Mouse (Mus musculus): Measurements from ENCODE around the gene Gpr179.
"Not testable (repeated sequence)": the region's sequence is repeated elsewhere in the genome, so short reads cannot be mapped to it uniquely, and the experiment has no call there.

The Gpr179 gene

DNA sequence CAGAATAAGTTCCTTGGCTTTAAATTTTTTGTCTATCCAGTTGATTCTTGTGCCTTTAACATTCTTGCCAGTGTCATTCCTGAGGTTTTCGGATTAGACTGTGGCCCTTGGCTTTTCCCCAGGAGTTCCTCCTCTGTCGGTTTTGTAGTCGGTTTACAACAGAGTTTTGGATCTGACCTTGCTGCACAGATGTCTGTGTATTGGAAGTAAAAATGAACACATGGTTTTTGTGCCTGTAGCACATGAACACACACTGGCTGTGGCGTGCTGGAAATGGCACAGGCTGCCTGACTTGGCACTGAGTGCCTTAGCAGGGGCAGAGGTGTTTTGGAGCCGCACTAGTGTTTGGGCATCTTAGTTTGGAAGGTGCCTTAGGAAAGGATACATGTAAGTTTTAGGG is 16.6 kb upstream of the Gpr179 start:
- H3K27me3 ChIP-seq (ENCODE audit: control insufficient read depth, insufficient read depth, low read length, poor library complexity, severe bottlenecking): no peaks in the 10 kb centered on the region
- no peaks in the 10 kb centered on the region for H3K36me3 ChIP-seq (ENCODE audit: control insufficient read depth, insufficient read depth, low read length, poor library complexity, severe bottlenecking)
- no peak for DNase-seq (ENCODE audit: low read depth, low spot score)

DNA sequence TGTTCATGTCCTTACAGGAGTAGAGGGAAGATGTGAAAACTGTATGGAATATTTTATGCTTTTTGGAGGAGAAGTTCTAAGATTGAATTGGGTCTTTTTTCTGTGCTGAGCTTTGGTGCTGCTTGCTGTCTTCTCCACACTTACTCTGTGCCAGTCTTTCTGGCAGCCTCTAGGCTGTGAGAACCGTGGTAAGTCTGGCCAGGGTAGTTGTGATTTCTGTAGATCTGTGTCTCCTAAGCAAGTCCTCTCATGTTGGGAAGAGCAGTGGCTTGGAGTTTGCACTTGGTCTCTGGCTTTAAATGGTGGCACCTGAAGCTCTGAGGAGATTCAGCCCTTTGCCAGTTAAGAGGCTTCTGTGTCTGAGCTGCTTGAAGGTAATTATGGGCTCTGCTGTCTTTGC is 13.7 kb upstream of the Gpr179 start:
- H3K27me3 ChIP-seq (ENCODE audit: control insufficient read depth, insufficient read depth, low read length, poor library complexity, severe bottlenecking): no peaks in the 10 kb centered on the region
- no peak for DNase-seq (ENCODE audit: low read depth, low spot score)
- H3K36me3 ChIP-seq (ENCODE audit: control insufficient read depth, insufficient read depth, low read length, poor library complexity, severe bottlenecking): no peaks in the 10 kb centered on the region

DNA sequence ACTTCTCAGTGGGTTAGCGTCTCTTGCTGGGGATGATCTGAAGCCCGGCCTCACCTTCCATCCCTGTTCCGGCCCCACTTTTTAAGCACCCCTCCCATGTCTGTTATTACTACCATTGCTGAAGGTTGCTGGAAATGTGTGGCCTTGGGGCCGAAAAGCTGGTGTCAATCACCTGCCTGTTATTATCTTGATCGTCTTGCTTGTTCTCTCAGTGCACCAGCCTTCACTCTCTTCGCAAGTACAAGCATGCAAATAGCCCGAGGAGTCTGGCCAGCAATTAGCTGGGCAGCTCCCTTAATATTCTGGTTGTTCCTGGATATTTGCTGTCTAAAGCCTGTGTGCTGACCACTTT is 11.7 kb upstream of the Gpr179 start:
- Histone ChIP-seq H3K36me3 (ENCODE audit: control insufficient read depth, insufficient read depth, low read length, poor library complexity, severe bottlenecking) (no peaks in the 10 kb centered on the region), H3K27me3 (ENCODE audit: control insufficient read depth, insufficient read depth, low read length, poor library complexity, severe bottlenecking) (no peaks in the 10 kb centered on the region)
- no peak for DNase-seq (ENCODE audit: low read depth, low spot score)

GRCm38 (mm10) chr11:97362943-97363643 is 11.2 kb upstream of the Gpr179 start:
- DNase-seq (ENCODE audit: low read depth, low spot score): peak; percentile 42
- no peaks in the 10 kb centered on the region for H3K36me3 ChIP-seq (ENCODE audit: control insufficient read depth, insufficient read depth, low read length, poor library complexity, severe bottlenecking)
- no peaks in the 10 kb centered on the region for H3K27me3 ChIP-seq (ENCODE audit: control insufficient read depth, insufficient read depth, low read length, poor library complexity, severe bottlenecking)

DNA sequence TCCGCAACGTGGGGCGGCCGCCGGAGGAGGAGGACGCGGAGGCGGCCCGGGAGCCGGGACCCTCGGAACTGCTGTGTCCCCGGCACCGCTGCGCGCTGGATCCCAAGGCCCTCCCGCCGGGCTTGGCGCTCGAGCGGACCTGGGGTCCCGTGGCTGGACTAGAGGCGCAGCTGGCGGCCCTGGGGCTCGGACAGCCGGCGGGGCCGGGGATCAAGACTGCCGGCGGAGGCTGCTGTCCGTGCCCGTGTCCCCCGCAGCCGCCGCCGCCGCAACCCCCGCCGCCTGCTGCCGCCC is 10.7 kb upstream of the Gpr179 start:
- H3K36me3 ChIP-seq (ENCODE audit: control insufficient read depth, insufficient read depth, low read length, poor library complexity, severe bottlenecking): no peaks in the 10 kb centered on the region
- no peak for DNase-seq (ENCODE audit: low read depth, low spot score)
- H3K27me3 ChIP-seq (ENCODE audit: control insufficient read depth, insufficient read depth, low read length, poor library complexity, severe bottlenecking): no peaks in the 10 kb centered on the region

DNA sequence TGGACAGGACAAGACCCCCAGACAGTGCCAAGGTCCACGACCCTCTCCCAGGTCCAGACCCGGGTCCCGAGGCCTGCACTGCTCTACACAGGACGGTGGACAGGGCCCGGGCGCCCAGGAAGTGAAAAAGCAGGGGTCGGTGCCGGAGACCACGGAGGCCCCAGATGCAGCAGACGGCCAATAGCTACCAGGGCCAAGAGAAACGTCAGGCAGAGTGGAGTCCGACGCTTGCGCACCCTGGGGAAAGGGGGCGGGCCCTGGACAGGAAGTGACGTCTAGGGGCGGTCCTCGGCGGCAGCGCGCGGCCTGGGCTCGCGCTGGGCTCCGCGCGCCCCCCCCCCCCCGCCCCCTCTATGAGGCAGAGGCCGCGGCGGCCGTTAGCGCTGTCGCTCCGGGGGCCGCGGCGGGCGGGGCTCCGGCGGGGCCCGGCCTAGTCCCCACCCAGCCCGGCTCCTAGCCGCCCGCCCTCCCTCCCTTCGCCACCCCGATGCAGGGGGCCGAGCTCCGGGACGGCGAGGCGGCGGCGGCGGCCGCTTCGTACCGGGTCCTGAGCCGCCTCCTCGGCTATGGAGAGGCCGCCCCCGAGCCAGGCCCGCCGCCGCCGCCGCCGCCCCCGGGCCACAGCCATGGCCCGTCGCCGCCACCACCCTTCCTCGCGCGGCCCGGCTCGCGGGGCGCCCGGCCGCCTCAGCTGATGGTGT is 10.2 kb upstream of the Gpr179 start, which contains the start of gene Socs7:
Gene Socs7, plus strand, starts transcription at position 604 of the 701 bp plus-strand sequence.
- no peaks in the 10 kb centered on the region for H3K27me3 ChIP-seq (ENCODE audit: control insufficient read depth, insufficient read depth, low read length, poor library complexity, severe bottlenecking)
- no peaks in the 10 kb centered on the region for H3K36me3 ChIP-seq (ENCODE audit: control insufficient read depth, insufficient read depth, low read length, poor library complexity, severe bottlenecking)
- DNase-seq (ENCODE audit: low read depth, low spot score): peak; percentile 95

GRCm38 (mm10) chr11:97357663-97358062 is 5.8 kb upstream of the Gpr179 start:
- H3K27me3 ChIP-seq (ENCODE audit: control insufficient read depth, insufficient read depth, low read length, poor library complexity, severe bottlenecking); H3K36me3 ChIP-seq (ENCODE audit: control insufficient read depth, insufficient read depth, low read length, poor library complexity, severe bottlenecking): not testable (repeated sequence)
- peak; percentile 92 for DNase-seq (ENCODE audit: low read depth, low spot score)

GRCm38 (mm10) chr11:97355247-97355646 is 3.4 kb upstream of the Gpr179 start:
- no peak for DNase-seq (ENCODE audit: low read depth, low spot score)
- H3K36me3 ChIP-seq (ENCODE audit: control insufficient read depth, insufficient read depth, low read length, poor library complexity, severe bottlenecking): no peaks in the 10 kb centered on the region
- no peaks in the 10 kb centered on the region for H3K27me3 ChIP-seq (ENCODE audit: control insufficient read depth, insufficient read depth, low read length, poor library complexity, severe bottlenecking)

DNA sequence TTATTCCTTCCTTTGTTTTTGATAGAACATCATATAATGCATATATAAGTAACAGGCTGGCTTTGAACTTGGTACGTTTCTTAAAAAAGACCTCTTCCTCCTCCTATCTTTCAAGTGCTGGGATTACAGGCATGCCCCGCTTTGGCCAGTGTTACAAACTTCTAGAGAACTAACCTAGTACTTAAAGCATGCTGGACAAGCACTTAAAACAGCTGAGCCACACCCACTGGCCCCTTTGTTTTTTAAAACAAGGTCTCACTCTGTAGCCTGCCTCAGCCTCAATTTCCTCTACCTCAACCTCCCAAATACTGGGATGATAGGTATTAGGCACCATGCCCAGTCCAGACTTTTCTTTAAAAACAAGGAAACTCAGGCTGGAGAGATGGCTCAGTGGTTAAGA is 2.8 kb upstream of the Gpr179 start:
- DNase-seq (ENCODE audit: low read depth, low spot score): no peak
- Histone ChIP-seq H3K36me3 (ENCODE audit: control insufficient read depth, insufficient read depth, low read length, poor library complexity, severe bottlenecking) (no peaks in the 10 kb centered on the region), H3K27me3 (ENCODE audit: control insufficient read depth, insufficient read depth, low read length, poor library complexity, severe bottlenecking) (no peaks in the 10 kb centered on the region)

DNA sequence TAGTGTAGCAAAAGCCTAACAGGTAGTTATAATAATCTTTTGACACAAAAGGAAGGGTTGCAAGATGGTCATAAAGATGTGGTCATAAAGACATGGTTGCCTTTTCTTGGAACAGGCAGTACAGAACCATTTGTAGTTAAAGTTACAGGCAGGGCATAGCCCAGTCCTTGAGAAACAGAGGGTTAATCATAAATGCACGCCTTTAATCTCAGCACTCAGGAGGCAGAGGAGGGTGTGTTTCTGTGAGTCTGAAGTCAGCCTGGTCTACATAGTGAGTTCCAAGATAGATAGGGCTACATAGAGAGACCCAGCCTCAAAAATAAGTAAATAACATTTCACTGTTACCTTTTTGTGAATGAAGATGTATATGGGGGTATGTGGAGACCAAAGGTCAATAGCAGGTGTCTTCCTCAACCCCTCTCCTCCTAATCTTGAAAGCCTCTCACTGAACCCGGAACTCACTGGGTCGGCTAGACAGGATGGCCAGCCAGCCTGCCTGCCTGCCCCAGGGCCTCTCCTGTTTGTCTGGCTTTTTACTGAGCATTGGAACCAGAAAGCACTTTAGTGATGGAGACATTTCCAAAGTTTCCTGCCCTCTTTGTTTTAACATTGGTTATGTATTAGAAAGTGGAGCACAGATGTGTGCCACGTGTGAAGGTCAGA is 1.2 kb upstream of the Gpr179 start:
- Histone ChIP-seq H3K27me3 (ENCODE audit: control insufficient read depth, insufficient read depth, low read length, poor library complexity, severe bottlenecking) (no peaks in the 10 kb centered on the region), H3K36me3 (ENCODE audit: control insufficient read depth, insufficient read depth, low read length, poor library complexity, severe bottlenecking) (no peaks in the 10 kb centered on the region)
- no peak for DNase-seq (ENCODE audit: low read depth, low spot score)

- no peak for DNase-seq (ENCODE audit: low read depth, low spot score)
- Histone ChIP-seq H3K27me3 (ENCODE audit: control insufficient read depth, insufficient read depth, low read length, poor library complexity, severe bottlenecking) (no peaks in the 10 kb centered on the region), H3K36me3 (ENCODE audit: control insufficient read depth, insufficient read depth, low read length, poor library complexity, severe bottlenecking) (no peaks in the 10 kb centered on the region)
Observed at GRCm38 (mm10) chr11:97350035-97350434, 1.8 kb downstream of the Gpr179 start.

GRCm38 (mm10) chr11:97347291-97347690 is 4.6 kb downstream of the Gpr179 start:
- Histone ChIP-seq H3K27me3 (ENCODE audit: control insufficient read depth, insufficient read depth, low read length, poor library complexity, severe bottlenecking) (no peaks in the 10 kb centered on the region), H3K36me3 (ENCODE audit: control insufficient read depth, insufficient read depth, low read length, poor library complexity, severe bottlenecking) (no peaks in the 10 kb centered on the region)
- DNase-seq (ENCODE audit: low read depth, low spot score): no peak

DNA sequence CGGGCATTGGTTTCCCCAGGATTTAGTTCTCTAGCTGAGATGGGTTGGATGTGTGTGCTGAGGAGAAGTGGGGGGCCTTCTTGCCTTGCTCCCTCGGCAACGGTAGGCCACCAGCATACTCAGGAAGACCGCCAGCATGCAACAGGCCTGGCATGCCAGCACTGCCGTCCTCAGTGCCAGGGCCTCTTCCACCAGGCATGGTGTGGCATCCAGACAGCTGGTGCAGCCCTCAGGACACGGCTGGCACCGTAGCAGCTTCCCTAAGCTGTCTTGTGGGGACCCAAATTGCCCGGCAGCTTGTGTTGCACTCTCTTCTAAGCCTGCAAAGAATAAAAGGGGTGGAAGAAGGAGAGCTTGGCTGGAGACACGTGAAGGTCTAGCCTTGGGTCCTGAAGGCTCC is 5.5 kb downstream of the Gpr179 start:
- DNase-seq (ENCODE audit: low read depth, low spot score): no peak
- Histone ChIP-seq H3K27me3 (ENCODE audit: control insufficient read depth, insufficient read depth, low read length, poor library complexity, severe bottlenecking) (no peaks in the 10 kb centered on the region), H3K36me3 (ENCODE audit: control insufficient read depth, insufficient read depth, low read length, poor library complexity, severe bottlenecking) (no peaks in the 10 kb centered on the region)

DNA sequence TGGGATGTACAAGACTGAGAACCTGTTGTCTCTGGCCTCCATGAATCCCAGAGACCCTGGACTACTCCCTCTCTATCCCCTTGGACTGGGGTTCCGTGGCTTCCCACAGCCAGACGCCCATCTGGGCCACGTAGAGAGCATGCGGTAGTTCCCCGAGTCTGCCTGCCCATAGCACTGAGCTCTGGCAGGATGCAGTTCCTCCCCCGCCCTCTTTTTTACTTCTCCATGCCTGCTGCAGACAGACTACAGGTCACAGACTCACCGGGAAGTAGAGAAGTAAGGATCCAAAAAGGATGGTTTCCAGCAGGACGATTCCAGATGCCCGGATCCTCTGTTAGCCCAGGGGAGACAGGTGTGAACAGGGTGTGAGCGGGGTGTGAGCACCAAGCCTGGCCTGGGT is 6.4 kb downstream of the Gpr179 start:
- Histone ChIP-seq H3K36me3 (ENCODE audit: control insufficient read depth, insufficient read depth, low read length, poor library complexity, severe bottlenecking) (no peaks in the 10 kb centered on the region), H3K27me3 (ENCODE audit: control insufficient read depth, insufficient read depth, low read length, poor library complexity, severe bottlenecking) (no peaks in the 10 kb centered on the region)
- DNase-seq (ENCODE audit: low read depth, low spot score): no peak

DNA sequence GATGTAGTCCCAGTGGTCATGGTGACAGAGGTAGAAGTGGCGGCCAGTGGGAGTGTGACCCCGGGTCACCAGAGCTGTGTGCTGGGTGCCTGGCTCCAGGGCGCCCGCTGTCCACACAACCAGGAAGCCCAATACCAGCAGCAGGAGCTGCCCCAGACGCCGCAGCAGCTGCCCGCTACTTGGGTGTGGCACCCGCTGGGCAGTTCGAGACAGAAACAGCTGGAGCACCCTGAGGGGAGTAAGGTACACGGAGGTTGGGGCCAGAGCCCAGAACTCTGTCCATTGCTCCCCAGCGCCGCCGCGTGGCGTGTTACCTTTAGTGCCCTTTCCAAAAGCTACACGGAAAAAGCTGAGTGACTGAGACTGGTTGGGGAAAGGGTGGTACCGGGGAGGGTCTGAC is 8.3 kb downstream of the Gpr179 start:
- peak; percentile 59 for DNase-seq (ENCODE audit: low read depth, low spot score)
- H3K36me3 ChIP-seq (ENCODE audit: control insufficient read depth, insufficient read depth, low read length, poor library complexity, severe bottlenecking): no peaks in the 10 kb centered on the region
- no peaks in the 10 kb centered on the region for H3K27me3 ChIP-seq (ENCODE audit: control insufficient read depth, insufficient read depth, low read length, poor library complexity, severe bottlenecking)
